Mouse (Mus musculus): ENCODE data around the gene Ccdc77.
"Not testable (repeated sequence)": the region's sequence is repeated elsewhere in the genome, so short reads cannot be mapped to it uniquely, and the experiment has no call there.

Ccdc77 gene

DNA sequence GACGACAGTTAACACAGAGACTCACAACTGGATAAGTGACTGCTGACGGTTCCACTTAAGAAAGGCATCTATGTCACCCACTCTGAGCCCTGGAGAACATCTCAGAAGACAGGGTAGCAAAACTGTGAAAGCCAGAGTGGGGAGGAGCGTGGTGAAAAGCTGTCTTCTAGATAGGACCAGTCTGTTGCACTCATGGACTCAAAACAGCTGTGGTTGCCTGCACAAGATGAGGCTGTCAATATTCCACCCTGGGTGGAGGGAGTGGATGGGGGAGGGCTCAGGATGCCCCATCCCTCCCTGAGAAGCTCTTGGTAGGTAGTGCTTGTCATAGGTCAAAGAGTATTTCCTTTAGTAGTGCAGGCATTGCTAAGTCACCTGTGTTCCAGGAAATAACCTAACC, 54.4 kb downstream of the Ccdc77 start:
- DNase-seq (ENCODE audit: extremely low spot score, low spot score) = no peak

DNA sequence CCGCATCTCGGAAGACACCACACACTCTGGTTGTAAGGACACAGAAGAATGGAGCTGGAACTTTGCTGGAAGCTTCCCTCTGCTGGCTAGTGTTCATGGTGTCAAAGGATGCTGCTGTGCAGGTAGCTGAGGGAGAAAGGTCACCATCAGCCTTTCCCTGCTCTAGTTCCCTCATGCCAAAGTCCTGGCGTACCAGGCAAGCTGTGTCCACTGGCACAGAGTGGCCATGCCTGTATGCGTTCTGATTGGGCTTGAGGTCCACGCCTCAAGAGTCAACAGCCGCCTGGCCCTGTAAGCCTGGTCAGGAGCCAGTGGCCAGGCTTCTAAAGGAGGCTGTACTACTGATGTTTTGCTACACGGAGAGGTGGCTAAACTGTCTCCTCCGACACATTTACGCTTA, 54.8 kb downstream of the Ccdc77 start:
- DNase-seq (ENCODE audit: extremely low spot score, low spot score) = no peak

GRCm38 (mm10) chr6:120306859-120307594, 57.1 kb downstream of the Ccdc77 start:
- no peak for DNase-seq (ENCODE audit: extremely low spot score, low spot score)

DNA sequence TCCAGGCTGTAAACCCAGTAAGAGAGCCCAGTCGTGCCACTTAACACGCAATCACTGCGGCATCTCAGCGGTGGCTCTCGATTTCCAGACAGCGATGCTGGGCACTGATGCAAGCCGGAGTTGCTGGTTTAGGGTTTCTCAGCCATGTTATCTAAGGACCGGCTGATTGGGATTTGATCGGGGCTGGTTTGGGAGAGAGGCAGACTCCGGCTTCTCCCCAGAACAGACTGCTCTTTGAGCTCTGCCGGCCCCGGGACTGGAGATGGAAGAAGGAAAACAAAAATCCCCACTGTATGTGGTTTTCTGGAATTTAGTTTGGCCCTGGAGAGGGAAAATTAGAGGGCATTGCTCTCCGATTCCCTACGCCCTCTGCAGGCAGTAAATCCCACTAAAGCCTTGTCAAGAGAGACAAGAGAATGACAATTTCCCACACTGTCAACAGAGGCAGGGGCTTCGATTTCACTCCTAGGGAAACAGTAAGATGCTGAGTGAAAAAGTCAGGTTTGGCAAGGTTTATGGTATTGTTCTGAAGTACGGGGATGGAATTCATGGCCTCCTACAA, 61.3 kb downstream of the Ccdc77 start:
- DNase-seq (ENCODE audit: extremely low spot score, low spot score) = no peak

DNA sequence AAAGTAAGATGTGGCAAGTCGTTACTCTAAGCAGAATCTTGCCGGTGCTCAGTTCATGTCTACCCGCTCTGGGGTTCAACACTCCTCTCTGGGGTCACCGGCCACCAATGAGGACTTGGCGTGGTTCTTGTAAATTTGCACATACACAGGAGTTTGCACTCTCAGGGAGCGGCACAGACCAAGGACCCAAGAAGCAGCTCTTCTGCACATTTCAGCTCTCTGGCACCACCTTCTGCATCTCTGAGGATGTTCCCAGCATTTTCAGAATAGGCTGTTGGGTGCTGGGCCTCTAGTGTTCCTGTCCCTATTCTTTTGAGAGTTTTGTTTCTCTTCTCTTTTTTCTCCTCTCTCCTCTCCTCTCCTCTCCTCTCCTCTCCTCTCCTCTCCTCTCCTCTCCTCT, 63.0 kb downstream of the Ccdc77 start:
- DNase-seq (ENCODE audit: extremely low spot score, low spot score) = no peak

DNA sequence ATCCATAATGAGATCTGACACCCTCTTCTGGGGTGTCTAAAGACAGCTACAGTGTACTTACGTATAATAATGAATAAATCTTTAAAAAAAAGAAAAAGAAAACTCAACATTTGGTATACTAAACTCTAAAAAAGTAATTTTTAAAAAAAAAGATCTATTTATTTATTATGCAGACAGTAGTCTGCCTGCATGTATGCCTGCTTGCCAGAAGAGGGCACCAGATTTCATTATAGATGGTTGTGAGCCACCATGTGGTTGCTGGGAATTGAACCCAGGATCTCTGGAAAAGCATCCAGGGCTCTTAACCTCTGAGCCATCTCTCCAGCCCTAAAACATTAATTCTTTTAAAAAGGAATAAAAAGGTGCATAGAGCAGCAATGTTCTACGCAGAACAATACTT, 67.6 kb downstream of the Ccdc77 start:
- not testable (repeated sequence) for DNase-seq (ENCODE audit: extremely low spot score, low spot score)

DNA sequence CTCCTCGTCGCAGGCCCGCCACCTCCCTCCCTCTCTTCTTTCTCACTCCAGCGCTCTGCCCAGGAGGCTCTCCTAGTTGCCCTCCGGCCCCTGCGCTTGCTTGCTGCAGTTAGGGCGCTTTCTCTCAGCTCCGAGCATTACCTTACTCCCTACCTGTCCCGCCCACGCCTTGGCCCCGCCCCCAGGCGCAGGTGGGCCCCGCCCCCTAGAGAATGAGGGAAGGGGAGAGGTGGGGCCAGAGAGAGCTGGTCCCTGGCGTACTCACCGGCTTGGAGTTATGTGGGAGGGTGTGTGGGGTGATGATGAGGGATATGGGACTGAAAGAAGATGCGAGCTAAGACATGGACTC, 69.4 kb downstream of the Ccdc77 start:
- DNase-seq (ENCODE audit: extremely low spot score, low spot score) = no peak

DNA sequence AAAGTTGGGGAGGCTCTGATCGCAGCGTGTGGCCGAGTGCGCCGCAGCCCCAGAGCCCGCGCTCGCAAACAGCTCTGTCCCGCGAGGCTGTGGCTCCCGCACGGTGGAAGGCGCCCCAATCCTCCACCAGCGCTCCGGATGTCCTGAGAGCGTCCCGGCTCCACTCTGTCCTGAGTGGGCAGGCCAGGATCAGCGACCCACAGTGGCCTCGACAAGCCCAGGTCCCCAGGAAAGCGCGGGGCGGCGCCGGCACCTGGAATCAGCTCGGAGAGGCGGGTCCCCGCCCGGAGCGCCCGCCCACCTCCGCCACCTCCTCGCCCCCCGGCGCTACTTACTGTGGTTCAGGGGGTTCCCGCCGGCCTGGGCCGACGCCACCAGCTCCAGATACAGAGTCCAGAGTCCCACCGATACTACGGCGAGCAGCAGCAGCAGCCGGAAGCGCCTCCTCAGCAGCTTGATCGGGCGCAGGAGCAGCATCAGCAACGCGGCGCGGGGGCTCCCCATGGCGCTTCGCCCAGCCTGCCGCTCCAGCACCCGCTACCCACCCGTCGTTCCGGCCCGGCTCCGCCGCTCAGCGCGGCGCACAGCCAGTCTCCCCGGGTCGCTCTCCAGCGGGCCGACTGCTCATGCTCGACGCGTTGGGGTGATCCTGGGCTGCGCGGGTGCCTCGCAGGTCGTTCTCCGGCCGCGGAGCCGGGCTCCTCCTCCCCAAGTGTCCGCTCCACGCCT, 70.0 kb downstream of the Ccdc77 start, which contains the start of the genes D330020A13Rik and B4galnt3:
D330020A13Rik (plus strand) TSS at position 309 of the 729 bp plus-strand sequence.
B4galnt3 (minus strand) TSS at position 504 of the 729 bp plus-strand sequence.
- DNase-seq (ENCODE audit: extremely low spot score, low spot score) = peak; percentile 65

- DNase-seq (ENCODE audit: extremely low spot score, low spot score) = no peak
Measured at GRCm38 (mm10) chr6:120291396-120292009, 72.7 kb downstream of the Ccdc77 start.

DNA sequence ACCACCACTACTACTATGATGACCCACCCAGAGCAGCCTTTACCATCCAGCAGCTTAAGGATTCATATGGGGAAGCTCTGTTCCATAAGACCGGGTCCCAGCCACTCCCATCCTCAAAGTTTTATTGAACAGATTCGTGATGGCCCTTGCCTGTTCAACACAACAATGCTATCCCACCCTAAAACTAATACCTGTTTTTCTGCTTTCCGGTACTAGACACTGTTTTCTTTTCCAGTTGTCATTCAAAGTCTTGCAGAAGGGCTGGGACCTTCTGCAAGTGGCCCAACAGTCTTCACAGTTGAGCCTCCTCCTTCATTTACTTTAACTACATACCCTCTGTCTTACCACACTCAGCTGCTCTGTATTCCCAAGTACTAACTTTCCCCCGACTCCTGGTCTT, 74.7 kb downstream of the Ccdc77 start:
- DNase-seq (ENCODE audit: extremely low spot score, low spot score) = no peak

- no peak for DNase-seq (ENCODE audit: extremely low spot score, low spot score)
Measured at GRCm38 (mm10) chr6:120288541-120288940, 75.6 kb downstream of the Ccdc77 start.

DNA sequence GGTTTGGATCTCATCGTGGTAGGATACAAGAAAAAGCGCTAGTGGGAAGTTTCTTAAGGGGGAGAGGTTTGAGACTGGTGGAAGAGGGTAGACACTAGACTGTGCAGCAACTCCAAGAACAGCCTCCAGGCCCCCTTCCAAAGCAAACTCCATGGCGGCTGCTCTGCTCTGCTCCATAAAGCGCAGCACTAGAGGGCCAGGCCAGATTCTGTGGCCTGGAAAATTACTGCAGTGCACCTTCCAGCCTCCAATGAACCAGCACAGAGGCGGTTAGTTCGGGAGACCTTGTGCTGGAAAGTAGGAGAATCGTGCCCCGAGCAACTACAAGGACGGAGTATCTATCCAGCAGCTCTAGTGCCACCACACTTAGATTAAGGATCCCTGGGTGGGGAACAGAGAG, 76.9 kb downstream of the Ccdc77 start:
- no peak for DNase-seq (ENCODE audit: extremely low spot score, low spot score)

DNA sequence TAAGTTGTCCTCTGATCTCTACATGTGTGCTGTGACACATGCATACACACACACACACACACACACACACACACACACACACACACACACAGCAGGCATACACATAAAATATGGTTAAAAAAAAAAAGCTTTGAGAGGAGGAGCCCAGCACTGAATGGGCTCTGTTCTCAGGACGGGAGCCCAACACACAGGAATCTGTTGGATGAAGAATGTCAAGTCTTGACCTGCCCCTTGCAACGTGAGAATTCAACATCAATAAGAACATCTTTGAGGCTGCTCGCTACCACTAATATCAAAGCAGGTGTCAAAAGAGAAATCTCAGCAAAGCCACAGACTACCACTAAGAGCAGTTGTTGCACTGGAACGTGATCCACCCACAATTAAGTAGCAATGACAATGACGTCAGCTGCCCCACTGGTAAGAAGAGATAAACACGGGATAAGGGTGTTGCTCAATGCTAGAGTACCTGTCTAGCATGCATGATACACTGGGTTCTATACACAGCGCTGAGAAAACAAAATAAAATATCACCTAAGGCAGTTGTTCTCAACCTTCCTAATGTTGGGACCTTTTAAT, 87.2 kb downstream of the Ccdc77 start:
- DNase-seq (ENCODE audit: extremely low spot score, low spot score) = no peak

DNA sequence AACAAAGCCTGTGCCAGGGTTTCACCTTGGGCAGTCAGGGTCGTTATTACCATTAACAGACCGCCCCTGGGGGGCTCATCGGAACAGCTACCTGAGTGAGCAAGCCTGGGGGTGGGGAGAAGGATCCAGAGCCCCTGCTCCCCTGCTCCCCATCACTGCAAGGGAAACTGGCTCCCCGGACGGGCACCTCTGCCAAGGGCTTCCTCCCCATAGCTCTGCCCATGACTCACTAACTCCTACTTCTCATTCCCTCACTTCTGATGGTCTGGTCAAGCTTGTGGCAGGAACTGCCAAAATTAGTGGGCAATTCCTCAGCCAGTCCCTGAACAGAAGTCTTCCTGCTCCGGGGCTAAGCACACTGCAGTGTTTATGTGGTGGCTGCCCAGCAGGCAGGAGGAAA, 88.9 kb downstream of the Ccdc77 start:
- DNase-seq (ENCODE audit: extremely low spot score, low spot score) = no peak

GRCm38 (mm10) chr6:120274887-120275286, 89.3 kb downstream of the Ccdc77 start:
- DNase-seq (ENCODE audit: extremely low spot score, low spot score) = no peak
